Mouse (Mus musculus) embryonic stem cell, embryonic (primary cell): ENCODE measurements around the gene Stk17b.

Source experiments
- CTCF ChIA-PET, 4 experiments: fragments of 300-600 bp in 2 of 4; fragments of 350-600 bp in 2 of 4; sonication (Branson Sonifier 250); formaldehyde crosslinking; loops; one replicate each; lab custom pipeline; 2022; ENCODE audit warnings: inconsistent platforms in 2 of 4; lab: Charles Lee
- POLR2A ChIA-PET, 4 experiments: fragments of 300-600 bp in 2 of 4; fragments of 350-600 bp in 2 of 4; sonication (Branson Sonifier 250); formaldehyde crosslinking; loops; one replicate each; lab custom pipeline; 2022; ENCODE audit warnings: antibody characterized with exemption in 4 of 4, inconsistent platforms in 1 of 4; lab: Charles Lee

Stk17b gene

DNA sequence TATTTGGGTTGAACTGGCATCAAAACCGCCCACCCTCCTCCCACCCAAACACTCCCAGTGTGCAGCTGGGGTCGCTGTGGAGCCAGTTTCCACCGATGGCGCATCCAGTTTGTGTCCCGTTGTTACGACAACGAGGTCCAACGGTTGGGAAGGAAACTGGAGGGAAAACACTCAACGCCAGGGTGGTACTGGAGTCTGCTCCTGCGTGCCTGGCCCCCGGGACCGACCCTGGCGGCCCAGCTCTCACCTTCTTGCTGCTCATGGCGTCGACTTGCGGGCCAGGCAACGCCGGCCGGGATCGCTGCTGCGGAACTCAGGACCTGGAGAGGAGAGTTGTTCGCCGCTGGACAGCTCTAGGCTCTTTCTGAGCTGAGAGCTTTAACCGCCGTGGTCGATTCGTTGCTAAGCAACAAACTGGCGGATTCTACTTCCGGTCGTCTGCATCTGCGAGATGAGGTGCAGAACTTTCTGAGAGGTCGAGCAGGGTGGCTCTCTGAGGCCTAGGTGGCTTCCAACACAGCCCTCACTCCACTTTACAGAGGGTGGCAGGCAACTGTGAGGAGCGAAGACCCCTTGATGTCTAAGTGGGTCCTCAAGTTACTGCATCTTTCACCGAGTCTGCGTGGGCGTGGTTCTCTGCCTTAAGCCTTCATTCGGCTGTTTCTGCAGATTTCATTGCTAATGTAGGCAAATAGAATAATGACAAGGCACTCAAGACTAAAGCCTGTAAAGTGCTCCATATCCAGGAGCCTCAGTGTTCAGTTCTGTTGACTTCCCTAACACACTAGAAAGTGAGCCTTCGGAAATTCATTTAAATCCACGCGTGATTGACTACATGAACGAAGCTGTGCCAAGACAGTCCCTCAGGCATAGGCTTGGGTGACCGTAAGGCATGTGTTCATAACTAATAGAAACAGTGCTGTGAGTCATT is 78.3 kb downstream of the Stk17b start, which contains the start of gene Dnah7a:
TSS of gene Dnah7a (minus strand) at position 354 of the 931 bp plus-strand sequence.
- ChIA-PET CTCF (interaction anchor here (0.6 to 2.0 kb wide), 5 partner anchors 221 to 315 kb away, joined by 3 to 9 read pairs (median 3); no protein-coding TSS in a partner anchor), POLR2A (interaction anchor here in 2 of 4 experiments (0.6 to 1.4 kb wide), 4 partner anchors 43 to 409 kb away, joined by 3 to 4 read pairs (median 3); no protein-coding TSS in a partner anchor)
